Mouse (Mus musculus): ENCODE data around the gene Ctsf. TPM values are rescaled to one million over a fixed set of nuclear protein-coding genes. Genes with fewer than 3 reads are reported as not detected.
A peak's percentile ranks its signal among the peaks of the same experiment; 100 is the strongest.
"Not testable (repeated sequence)": the region's sequence is repeated elsewhere in the genome, so short reads cannot be mapped to it uniquely, and the experiment has no call there.

Ctsf gene
- 10 to 100 TPM; 29.5 to 38.2 TPM for total RNA-seq (2021)
- long read RNA-seq, experiment 1, transcript Ctsf-201 (14 exons, 1,980 nt): major isoform, 57 of 63 reads
- long read RNA-seq, experiment 1, partial matches to known transcripts: 2 of 63 reads
- long read RNA-seq, experiment 1, other reads (novel, unspliced or antisense): 3 of 63 reads
- long read RNA-seq, experiment 2, transcript Ctsf-201 (14 exons, 1,980 nt): major isoform, 56 of 67 reads
- long read RNA-seq, experiment 2, partial matches to known transcripts: 0 of 67 reads
- long read RNA-seq, experiment 2, other reads (novel, unspliced or antisense): 11 of 67 reads

DNA sequence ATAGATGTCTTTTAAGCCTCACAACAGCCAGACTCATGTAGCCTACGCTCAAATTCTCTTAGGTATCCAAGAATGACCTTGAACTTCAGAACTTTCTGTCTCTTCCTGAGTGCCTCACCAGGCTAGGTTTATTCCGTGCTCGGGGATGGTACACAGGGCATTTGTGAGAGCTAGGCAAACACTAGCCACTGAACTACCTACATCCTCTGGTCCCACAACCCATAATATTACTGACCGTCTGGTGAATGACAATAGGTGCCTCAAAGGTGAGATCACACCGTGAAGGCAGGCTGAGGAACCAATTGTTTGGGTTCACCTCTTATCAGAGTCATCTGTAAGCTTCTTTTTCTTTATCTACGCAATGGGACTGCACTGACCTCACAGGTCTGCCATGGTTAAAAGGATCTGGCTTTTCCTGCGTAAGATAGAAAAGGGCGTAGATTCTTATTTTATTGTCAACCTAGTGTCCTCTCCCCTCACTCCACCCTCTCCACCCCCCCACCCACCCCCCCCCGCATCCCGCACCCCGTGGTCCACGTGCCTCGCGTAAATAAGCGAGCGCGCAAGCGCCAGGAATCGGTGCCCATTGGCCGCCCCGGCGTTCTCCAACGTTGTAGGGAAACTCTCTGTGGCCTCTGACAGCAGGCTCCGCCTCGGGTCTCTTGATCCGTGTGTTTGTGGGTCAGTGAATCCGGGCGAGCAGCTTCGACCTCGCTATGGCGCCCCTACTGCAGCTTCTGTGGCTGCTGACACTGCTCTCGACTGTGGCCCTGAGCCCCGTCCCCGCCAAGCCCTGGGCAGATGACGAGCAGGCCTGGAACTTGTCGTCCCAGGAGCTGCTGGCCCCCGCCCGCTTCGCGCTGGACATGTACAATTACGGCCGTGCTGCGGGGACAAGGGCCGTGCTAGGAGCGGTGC lies at the start of gene Ctsf:
Gene Ctsf, plus strand, starts transcription at position 579 of the 918 bp plus-strand sequence.
- DNase-seq: peak; percentile 94
- intact Hi-C loops (cut with DNase I; ENCODE audit: low total_unique reads): no loop called here

DNA sequence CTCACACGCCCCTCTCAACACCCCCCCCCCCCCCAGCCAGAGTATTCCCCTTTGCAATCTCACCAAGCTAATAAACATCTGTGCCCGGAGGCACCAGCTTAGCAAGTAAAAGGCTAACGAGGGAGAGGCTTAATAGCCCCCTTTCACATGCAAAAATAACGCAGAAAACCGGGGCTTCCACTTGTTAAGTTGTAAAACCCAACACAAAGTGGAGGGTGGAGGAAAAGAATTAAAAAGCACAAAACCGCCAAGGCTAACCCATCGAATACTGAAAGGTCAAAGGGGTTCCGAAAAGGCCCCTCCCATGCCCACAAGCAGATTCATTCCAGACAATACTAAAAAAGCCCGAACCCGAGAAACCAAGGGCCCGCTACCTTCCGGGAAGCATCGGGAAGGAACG lies 44.6 kb upstream of the Ctsf start:
- no peak for DNase-seq
- intact Hi-C loops (cut with DNase I; ENCODE audit: low total_unique reads): no loop called here

DNA sequence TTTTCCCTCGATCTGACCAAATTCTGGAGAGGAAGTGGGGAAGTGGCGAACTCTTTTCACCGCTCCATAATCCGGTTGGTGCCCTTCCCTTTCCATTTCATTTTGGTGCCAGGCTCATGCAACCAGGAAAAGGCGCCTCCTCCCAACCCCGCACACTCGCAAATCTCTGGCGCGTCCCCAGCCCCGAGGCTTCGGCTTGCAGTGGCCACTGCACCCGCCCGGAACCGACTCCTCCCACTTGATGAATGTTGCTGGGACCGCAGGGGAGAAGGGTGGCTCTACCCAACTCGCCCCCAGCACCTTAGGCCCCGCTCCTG lies 44.2 kb upstream of the Ctsf start:
- DNase-seq: peak; percentile 78
- intact Hi-C loops (cut with DNase I; ENCODE audit: low total_unique reads): no loop called here

DNA sequence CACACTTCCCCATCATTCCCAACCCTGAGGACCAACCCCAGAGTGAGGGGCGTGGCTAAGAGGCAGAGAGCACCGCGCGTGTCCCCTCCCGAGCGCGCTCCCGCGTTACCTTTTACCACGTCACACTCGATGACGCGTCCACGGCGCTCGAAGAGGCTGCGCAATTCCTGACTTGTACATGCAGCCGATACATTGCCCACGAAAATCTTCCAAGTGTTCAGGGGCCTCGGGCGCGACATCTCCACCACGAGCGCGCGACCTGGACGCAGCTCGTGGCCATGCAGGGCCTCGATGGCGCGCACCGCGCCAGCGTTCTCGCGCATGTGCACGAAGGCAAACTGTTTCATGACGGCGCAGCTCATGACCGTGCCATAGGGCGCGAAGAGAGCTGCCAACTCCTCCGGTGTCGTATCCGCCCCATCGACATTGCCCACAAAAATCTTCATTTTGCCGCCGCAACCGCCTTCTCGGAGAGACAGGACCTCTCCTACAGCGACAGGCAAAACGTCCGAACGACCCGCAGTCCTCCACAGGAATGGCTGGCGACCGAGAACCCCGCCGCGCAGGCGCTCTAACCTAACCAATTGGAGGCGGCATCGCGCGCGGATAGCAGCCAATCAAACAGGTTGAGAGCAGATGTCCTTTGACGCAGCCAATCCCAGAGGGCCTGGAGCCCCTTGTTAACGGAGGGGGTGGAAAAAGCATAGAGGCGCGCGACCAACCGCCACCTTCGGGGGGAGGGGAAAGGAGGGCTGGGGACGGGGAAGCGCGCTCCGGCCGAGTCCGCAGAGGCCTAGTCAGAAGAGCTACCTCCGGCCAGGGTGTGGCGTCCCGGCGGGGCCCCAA lies 43.6 kb upstream of the Ctsf start, which contains the start of the genes Gm21992 and Rbm14:
Gene Gm21992, minus strand, starts transcription at position 550 of the 846 bp plus-strand sequence.
Gene Rbm14, minus strand, starts transcription at position 572 of the 846 bp plus-strand sequence.
- intact Hi-C loops (cut with DNase I; ENCODE audit: low total_unique reads): no loop called here
- peak; percentile 98 for DNase-seq

DNA sequence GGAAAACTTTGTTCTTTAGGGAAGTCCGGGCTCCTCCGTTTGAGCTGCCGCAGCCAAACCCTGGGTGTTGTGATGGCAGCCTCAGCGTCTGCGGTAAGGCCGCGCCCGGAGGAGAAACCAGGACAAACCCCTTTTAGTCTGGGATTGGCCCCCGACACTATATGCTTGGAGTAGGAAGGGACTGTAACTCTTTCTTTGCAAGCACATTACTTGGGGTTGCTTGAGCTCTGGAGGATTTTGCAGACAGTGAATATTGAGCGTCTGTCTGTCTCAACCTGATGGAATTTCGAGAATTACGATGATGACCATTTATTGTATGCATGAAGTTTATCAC lies 43.1 kb upstream of the Ctsf start:
- intact Hi-C loops (cut with DNase I; ENCODE audit: low total_unique reads): loop anchor here (2.0 kb wide), 1 partner anchor 57 kb away; no protein-coding TSS in a partner anchor
- no peak for DNase-seq

DNA sequence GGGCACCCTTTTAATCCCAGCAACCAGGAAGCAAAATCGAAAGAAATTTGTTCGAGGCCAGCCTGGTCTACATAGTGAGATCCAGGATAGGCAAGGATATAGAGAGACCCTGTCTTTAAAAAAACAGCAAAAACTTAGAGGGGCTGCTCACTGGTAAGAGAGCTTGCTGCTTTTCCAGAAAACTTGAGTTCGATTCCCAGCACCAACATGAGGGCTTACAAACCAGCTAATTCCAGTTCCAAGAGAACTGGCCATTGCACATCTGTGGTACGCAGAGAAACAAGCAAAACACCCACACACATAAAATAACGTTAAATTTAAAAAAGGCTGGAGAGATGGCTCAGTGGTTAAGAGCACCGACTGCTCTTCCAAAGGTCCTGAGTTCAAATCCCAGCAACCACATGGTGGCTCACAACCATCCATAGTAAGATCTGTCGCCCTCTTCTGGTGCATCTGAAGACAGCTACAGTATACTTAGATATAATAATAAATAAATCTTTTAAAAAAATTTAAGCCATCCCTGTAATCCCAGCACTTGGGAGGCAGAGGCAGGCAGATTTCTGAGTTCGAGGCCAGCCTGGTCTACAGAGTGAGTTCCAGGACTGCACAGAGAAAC lies 42.5 kb upstream of the Ctsf start:
- not testable (repeated sequence) for DNase-seq
- intact Hi-C loops (cut with DNase I; ENCODE audit: low total_unique reads): loop anchor here (2.0 kb wide), 1 partner anchor 58 kb away; no protein-coding TSS in a partner anchor

DNA sequence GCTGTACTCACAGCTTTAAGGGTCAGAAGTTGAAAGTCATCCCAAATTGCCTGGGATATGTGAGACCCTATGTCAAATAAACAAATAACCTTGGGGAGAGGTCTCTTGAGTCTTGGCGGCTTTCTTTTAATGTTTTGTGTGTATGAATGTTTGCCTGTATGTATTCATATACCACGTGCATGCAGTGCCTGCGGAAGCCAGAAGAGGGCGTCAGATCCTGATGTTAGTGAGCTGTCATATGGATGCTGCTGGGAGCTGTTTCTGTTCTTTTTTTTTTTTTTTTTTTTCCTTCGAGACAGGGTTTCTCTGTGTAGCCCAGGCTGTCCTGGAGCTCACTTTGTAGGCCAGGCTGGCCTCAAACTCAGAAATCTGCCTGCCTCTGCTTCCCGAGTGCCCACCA lies 41.9 kb upstream of the Ctsf start:
- intact Hi-C loops (cut with DNase I; ENCODE audit: low total_unique reads): loop anchor here (2.0 kb wide), 1 partner anchor 58 kb away; no protein-coding TSS in a partner anchor
- DNase-seq: no peak

DNA sequence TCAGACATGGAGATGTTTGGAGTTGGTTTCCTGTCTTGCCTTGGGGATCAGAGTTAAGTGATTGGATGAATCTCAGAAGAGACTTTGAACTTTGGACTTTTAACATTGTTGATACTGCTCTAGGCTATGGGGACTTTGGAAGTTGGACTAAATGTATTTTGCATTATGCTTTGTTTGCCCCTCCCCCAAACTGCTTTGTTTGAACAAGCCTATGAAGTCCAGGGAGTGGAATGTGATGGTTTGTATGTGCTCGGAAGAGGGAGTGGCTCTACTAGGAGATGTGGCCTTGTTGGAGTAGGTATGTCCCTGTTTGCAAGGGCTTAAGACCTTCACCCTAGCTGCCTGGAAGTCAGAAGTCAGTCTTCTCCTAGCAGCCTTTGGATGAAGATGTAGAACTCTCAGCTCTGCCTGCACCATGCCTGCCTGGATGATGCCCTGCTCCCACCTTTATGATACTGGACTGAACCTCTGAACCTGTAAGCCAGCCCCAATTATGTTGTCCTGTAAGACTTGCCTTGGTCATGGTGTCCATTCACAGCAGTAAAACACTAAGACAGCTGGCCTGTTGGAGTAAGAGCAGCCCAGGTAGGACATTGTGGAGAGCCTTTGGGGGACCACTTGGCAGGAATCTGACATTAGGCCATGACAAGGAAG lies 37.6 kb upstream of the Ctsf start:
- intact Hi-C loops (cut with DNase I; ENCODE audit: low total_unique reads): no loop called here
- no peak for DNase-seq

DNA sequence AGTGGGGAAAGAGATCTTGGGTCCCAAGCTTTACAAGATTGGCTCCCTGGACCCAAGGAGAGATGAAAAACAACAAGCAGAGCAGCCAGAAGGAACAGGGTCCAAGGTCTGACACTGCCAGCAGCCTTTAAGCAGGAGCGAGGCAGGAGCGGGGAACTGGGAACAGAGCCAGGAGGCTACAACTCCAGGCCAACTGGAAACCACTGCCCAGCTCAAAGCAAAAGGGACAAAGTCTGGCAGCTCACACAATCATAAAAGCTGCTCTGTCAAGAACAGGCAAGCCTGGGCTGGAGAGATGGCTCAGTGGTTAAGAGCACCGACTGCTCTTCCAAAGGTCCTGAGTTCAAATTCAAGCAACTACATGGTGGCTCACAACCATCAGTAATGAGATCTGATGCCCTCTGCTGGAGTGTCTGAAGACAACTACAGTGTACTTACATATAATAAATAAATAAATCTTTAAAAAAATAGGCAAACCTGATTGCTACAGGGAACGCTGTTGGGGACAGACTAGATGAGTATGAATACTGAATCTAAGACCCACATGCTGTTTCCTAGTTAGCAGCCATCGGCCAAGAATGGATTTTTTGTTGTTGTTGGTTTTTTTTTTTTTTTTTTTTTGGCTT lies 34.1 kb upstream of the Ctsf start:
- DNase-seq: peak; percentile 85
- intact Hi-C loops (cut with DNase I; ENCODE audit: low total_unique reads): no loop called here

DNA sequence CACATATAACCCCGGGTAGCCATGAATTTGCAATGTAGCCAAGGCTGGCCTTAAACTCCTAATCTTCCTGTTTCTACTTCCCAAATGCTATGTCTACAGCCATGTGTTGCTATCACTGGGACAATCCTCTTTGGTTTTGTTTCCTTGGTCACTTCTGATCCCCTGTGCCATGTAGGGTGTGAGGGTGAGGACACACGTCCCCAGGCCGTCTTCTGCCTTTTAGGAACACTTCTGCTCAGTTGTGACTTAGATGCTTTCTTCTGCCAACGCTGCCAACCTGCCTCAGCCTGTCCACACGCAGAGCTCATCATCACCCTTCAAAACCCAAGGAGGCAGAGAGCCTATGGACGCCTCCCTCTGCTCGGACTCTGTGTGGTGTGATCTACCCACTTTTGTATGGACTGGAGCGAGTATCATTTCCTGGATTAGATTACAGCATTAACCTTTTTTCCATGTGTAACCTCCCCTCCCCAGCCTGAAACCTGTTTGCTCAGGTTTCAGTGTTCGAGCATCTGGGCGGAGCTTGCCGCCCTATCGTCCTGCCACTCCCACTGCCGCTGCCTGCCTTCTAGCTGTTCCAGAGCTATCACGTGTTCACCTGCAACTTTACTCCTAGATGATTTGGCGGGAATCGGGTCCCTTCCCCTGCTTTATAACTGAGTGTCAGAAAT lies 26.4 kb upstream of the Ctsf start:
- DNase-seq: no peak
- intact Hi-C loops (cut with DNase I; ENCODE audit: low total_unique reads): no loop called here

DNA sequence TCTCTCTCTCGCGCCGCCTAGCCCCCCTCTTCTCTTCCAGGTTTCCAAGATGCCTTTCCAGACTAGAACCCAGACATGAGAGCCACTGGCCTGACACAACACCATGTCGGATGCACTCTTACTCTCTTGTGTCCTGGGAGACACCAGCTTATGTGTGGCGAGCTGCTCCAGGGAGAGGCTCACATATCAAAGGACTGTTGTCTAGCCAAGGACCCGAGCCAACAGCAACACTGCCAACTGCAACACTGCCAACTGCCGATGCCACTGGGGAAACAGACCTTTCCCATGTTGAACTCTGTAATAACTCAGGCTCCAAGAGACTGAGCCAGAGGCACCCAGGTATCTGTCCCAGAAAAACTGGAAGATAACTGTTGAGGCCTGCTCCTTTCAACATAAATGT lies 25.8 kb upstream of the Ctsf start:
- intact Hi-C loops (cut with DNase I; ENCODE audit: low total_unique reads): no loop called here
- peak; percentile 70 for DNase-seq

DNA sequence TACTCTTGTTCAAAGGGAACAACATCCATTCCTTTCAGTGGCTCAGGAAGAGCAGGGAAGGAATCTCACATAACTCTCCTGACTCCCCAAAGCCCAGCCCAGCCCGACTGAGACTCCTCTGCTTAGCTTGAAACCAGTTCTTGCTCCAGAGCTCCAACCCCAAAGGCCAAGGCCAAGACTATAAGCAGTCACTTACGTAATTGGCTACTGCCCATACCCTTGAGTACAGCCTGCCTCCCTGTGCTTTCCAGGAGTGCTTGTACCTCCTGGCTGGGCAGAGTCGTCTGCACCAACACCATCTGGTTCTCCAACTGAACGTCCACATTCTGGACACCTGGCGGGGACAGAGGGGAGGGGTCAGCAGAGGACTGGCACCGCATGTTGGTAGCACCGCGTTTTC lies 21.0 kb upstream of the Ctsf start:
- intact Hi-C loops (cut with DNase I; ENCODE audit: low total_unique reads): no loop called here
- DNase-seq: no peak

DNA sequence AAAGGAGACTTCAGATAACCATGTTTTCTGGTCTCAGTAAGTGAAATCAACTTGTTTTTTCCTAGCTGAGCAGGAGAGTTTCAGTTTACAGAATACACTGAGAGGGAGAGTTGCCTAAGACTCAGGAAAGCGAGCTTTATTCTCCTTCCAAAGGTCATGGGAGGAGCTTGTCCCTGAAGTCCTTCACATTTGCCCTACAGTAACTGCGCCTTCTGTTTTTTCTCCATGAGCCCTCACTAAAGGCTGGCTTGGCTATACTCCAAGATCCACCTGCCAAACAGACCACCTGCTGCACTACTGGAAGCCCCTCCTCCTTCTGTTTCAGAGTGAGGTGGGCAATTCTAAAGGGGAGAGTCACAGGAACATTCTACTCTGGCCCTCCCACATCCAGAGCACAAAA lies 18.8 kb upstream of the Ctsf start:
- DNase-seq: no peak
- intact Hi-C loops (cut with DNase I; ENCODE audit: low total_unique reads): no loop called here

DNA sequence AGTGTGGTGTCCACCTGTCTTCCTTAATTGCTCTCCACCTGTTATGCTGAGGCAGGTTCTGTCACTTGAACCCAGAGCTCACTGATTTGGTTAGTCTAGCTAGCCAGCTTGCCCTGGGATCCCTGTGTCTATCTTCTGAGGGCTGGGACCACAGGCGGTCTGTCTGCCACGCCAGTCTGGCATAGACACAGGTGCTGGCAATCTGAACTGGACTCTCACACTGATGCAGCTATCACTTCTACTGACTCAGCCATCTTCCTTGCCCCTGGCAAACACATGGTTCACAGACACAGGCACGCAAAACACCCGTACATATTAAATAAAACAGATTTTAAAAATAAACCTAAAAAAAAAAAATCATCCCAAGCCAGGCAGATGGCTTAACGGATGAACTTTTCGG lies 17.9 kb upstream of the Ctsf start:
- intact Hi-C loops (cut with DNase I; ENCODE audit: low total_unique reads): no loop called here
- no peak for DNase-seq

DNA sequence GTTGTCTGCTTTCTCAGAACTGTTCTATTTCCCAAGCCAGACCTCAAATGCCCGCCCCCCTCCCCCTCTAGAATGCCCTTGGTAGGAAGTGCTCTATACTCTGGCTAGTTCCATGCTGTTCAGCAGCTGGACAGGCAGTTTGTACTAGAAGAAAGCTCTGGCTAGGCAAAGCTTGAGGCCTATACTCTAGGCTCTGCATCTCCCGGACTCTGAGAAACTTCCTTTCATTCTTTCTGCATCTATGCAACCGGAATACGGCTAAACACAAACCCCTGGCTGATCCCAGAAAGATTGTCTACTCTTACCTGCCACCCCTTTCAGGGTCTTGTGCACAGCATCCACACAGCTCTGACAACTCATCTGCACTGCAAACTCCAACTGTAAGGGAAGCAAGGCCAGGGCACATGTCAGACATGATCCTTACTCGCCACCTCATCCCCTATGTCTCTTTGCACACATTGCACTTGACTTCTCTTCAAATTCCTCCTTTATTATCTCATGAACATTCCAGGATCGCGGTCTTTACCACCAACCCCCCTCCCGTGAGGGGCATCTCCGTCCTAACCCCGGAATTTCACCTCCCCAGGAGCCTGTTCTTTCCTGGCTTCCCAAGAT lies 16.3 kb upstream of the Ctsf start:
- intact Hi-C loops (cut with DNase I; ENCODE audit: low total_unique reads): no loop called here

DNA sequence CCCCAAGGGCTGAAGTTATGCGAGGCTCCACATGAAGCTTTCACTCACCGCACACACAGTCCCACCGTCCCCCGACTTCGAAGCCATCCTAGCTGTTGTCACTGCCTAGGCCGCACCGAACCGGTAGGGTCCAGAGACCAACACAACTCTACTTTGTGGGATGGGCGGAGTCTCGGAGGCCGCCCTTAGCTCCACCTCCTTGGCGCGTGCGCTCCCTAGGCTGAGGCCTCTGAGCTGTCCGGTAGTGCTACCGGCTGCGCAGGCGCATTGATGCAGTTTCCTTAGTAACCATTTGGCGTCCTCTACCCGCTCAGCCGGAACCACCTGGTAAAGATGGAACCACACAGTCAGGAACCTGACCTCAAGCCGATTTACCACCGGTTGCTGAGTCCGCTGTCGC lies 15.8 kb upstream of the Ctsf start, which contains the start of the genes Ccs and Ccdc87:
Gene Ccs, minus strand, starts transcription at position 184 of the 400 bp plus-strand sequence.
Gene Ccdc87, plus strand, starts transcription at position 218 of the 400 bp plus-strand sequence.
- DNase-seq: peak; percentile 98
- intact Hi-C loops (cut with DNase I; ENCODE audit: low total_unique reads): no loop called here

More for the DNA sequence above, 16.3 kb upstream of the Ctsf start:
- no peak for DNase-seq

DNA sequence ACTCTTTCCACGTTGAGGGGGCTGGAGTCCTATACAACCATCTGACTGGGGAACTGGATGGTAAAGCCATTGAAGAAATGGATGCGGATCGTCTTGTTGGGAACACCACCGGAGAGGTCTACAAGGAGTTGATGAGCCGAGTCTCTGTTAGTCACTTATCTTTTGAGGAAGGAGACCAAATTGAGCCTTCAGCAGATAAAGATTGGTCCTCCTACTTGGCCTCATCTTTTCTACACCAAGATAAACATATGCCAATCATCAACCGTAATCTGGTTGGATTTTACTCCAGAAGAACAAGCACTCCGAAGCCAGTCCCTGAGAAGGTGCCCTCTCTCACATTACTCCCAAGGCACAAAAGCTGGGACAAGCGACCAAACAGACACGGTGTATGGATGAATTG lies 14.1 kb upstream of the Ctsf start:
- no peak for DNase-seq
- intact Hi-C loops (cut with DNase I; ENCODE audit: low total_unique reads): loop anchor here (10.0 kb wide), 1 partner anchor 216 kb away; the partner anchor contains the start of gene Rce1
